Mouse (Mus musculus) bone marrow macrophage, adult 2 months (primary cell): ENCODE data around the gene Tmem189.

Experiments used
- CTCF ChIP-seq: IDR thresholded peaks from 2 replicates; pipeline ENCODE4 v1.5.1; 2012; ENCODE audit warnings: low read depth, mild to moderate bottlenecking, low read length, moderate library complexity
- POLR2A ChIP-seq: IDR thresholded peaks from 2 replicates; pipeline ENCODE4 v1.6.1; 2012; ENCODE audit warnings: mild to moderate bottlenecking, low read depth, low read length, borderline replicate concordance

GRCm38 (mm10) chr2:167661270-167662203 is 28.1 kb downstream of the Tmem189 start, which contains the start of gene Gm20431:
- TF ChIP-seq CTCF (no peak), POLR2A (peak; percentile 73; the same call in 1 of the 2 replicates)
